Mouse (Mus musculus) heart, embryonic 11.5 days (tissue): ENCODE measurements at regions not wholly inside any gene's neighbourhood (a gene's known extent, or its start where the extent isn't known, plus 50 kb on each side); places are given as distances from the start of the nearest gene placed in this dataset.

Source experiments
- ATAC-seq: fragments of 200-750 bp; cut with Nextera tagmentation; replicated peaks from 2 replicates; pipeline ENCODE4 v1.8.0; 2017; ENCODE audit warnings: moderate library complexity; ENCODE audit not compliant: insufficient number of reproducible peaks, low FRiP score, low TSS enrichment
- H3K27ac ChIP-seq: fragments of 300-500 bp; sonication (generic); 2 replicates; pipeline ENCODE4 v1.5.1; 2014; ENCODE audit warnings: mild to moderate bottlenecking, low read depth, low read length
- H3K27me3 ChIP-seq: fragments of 300-500 bp; sonication (generic); 2 replicates; pipeline ENCODE4 v1.6.1; 2014; ENCODE audit warnings: mild to moderate bottlenecking, low read length, mixed read lengths; ENCODE audit not compliant: control insufficient read depth, insufficient read depth
- H3K36me3 ChIP-seq: fragments of 300-500 bp; sonication (generic); 2 replicates; pipeline ENCODE4 v1.6.1; 2014; ENCODE audit warnings: mild to moderate bottlenecking, low read length, moderate library complexity, mixed read lengths; ENCODE audit not compliant: control insufficient read depth, insufficient read depth
- H3K4me1 ChIP-seq: fragments of 300-500 bp; sonication (generic); 2 replicates; pipeline ENCODE4 v1.6.1; 2014; ENCODE audit warnings: low read length; ENCODE audit not compliant: control insufficient read depth, insufficient read depth
- H3K4me2 ChIP-seq: fragments of 300-500 bp; sonication (generic); 2 replicates; pipeline ENCODE4 v1.6.1; 2014; ENCODE audit warnings: mild to moderate bottlenecking, moderate library complexity
- H3K4me3 ChIP-seq: fragments of 300-500 bp; sonication (generic); 2 replicates; pipeline ENCODE4 v1.5.1; 2014; ENCODE audit warnings: low read depth, low read length
- H3K9ac ChIP-seq: fragments of 300-500 bp; sonication (generic); 2 replicates; pipeline ENCODE4 v1.6.1; 2014; ENCODE audit warnings: mild to moderate bottlenecking, low read depth, low read length, moderate library complexity
- H3K9me3 ChIP-seq: fragments of 300-500 bp; sonication (generic); replicated peaks from 2 replicates; pipeline ENCODE4 v1.6.1; 2016; ENCODE audit warnings: low read length; ENCODE audit not compliant: control insufficient read depth
- WGBS: fragments of 180-500 bp; shearing (Covaris S2); extraction: QIAGEN DNeasy Blood & Tissue Kit; methylation state at CpG from one replicate; pipeline ENCODE4 v1.1.7; 2014; ENCODE audit not compliant: insufficient replicate concordance; 5-methylcytosine and 5-hydroxymethylcytosine counted together

DNA sequence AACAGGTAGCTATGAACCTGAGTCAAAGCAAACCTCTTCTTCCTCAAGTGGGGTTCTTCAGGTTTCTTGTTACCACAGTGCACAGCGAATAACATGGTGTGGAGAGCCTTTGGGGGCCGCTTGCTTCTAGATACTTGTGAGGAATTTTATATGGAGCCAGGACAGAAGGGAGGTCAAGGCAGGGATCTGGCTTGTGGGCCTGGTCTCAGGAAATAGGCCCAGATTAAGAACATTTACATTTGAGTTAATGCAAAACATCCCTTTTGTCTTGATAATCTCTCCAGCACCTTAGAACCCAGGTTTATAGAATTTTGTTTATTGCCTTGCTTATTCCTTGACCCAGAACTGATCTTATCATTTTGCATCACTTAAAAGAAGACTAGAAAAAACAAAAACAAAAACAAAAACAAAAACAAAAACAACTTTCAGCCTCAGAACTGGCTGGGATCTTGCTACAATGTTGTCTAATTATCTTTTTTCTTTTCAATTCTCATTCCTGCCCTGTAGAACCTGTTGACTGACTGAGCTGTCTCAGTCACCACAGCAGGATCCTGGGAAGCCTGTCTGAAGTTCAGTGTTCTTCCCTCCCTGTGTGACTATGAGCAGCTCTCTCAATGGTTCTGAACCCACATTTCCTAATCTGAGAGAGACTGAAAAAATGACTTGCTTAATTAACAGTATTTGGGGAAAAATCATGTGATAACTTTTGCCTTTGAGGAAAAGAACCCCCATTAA is 341.2 kb upstream of the Ercc4 start:
- ATAC-seq = no peak
- no peaks in the 10 kb centered on the region for H3K4me1 ChIP-seq
- 77% methylated on average over 2 of the region's 2 CpGs for WGBS
- H3K27ac ChIP-seq = no peak overlapping the region
- H3K9me3 ChIP-seq = no peaks in the 10 kb centered on the region
- no peaks in the 10 kb centered on the region for H3K27me3 ChIP-seq
- H3K4me3 ChIP-seq = no peak overlapping the region
- no peaks in the 10 kb centered on the region for H3K36me3 ChIP-seq
- no peak overlapping the region for H3K9ac ChIP-seq
- no peak overlapping the region for H3K4me2 ChIP-seq

DNA sequence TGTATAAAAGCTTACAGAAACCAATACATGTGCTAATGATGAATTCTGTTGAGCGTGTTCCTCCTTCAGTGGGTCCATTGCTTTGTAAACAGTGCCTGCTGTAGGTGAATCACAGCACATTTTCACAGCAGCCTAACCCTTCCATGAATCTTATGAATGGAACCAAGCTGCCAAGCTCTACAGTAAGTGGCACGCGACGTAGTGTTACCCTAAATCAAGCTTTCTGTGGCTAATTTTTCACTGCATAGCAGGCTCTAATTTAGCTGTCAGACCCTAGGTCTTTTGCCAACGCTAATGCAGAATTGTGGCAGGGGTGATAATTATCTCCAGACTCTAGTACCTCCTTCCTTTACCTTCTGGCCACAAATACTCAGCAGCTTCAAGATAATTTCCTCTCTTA is 339.0 kb upstream of the Ercc4 start:
- H3K27ac ChIP-seq = no peak overlapping the region
- no peak overlapping the region for H3K9ac ChIP-seq
- no peaks in the 10 kb centered on the region for H3K36me3 ChIP-seq
- WGBS = 89% methylated on average over 5 of the region's 5 CpGs
- no peak overlapping the region for H3K4me2 ChIP-seq
- H3K4me3 ChIP-seq = no peak overlapping the region
- ATAC-seq = no peak
- H3K27me3 ChIP-seq = no peaks in the 10 kb centered on the region
- no peaks in the 10 kb centered on the region for H3K9me3 ChIP-seq
- no peaks in the 10 kb centered on the region for H3K4me1 ChIP-seq

DNA sequence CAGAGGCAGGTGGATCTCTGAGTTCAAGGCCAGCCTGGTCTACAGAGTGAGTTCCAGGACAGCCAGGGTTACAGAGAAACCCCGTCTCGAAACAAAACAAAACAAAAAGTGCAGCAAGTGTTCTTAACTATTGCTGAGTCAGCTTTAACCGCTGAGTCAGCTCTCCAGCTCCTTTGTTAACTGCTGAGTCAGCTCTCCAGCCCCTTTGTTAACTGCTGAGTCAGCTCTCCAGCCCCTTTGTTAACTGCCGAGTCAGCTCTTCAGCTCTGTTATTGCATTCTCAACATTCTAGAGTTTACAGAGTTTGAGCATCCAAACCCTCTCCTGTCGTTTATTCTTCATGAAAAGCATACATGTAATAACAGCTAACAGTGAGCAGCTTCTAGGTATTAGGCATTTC is 336.9 kb upstream of the Ercc4 start:
- WGBS = 78% methylated on average over 5 of the region's 5 CpGs
- no peak overlapping the region for H3K9ac ChIP-seq
- H3K9me3 ChIP-seq = no peaks in the 10 kb centered on the region
- no peaks in the 10 kb centered on the region for H3K27me3 ChIP-seq
- no peak overlapping the region for H3K4me2 ChIP-seq
- ATAC-seq = peak; percentile 89
- 0 out of 2 replicates have a peak overlapping the region, but pooled peaks have one; percentile 50 for H3K27ac ChIP-seq
- H3K4me3 ChIP-seq = no peak overlapping the region
- no peaks in the 10 kb centered on the region for H3K4me1 ChIP-seq
- H3K36me3 ChIP-seq = no peaks in the 10 kb centered on the region

DNA sequence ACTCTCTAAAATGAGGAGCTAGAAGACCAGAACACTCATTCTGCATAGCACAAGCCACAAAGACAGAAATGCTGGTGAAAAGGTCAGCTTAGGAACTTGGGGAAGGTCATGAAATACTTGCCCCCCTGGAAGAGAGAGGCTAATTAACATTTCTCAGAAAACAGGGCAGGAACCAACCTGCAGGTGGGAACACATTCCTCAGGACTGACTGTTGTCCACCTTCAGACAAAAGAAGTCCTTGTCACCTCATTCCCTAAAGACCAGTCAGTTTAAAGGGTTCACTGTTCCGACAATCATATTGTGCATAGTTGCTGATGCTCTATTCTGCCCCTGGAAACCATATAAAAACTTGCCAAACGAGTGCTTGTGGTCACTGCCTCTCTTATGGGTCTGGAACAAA is 333.6 kb upstream of the Ercc4 start:
- Histone ChIP-seq H3K27me3 (no peaks in the 10 kb centered on the region), H3K4me2 (no peak overlapping the region), H3K4me3 (no peak overlapping the region), H3K9me3 (no peaks in the 10 kb centered on the region), H3K9ac (no peak overlapping the region), H3K4me1 (no peaks in the 10 kb centered on the region), H3K27ac (no peak overlapping the region), H3K36me3 (no peaks in the 10 kb centered on the region)
- 79% methylated on average over 2 of the region's 2 CpGs for WGBS
- ATAC-seq = no peak

DNA sequence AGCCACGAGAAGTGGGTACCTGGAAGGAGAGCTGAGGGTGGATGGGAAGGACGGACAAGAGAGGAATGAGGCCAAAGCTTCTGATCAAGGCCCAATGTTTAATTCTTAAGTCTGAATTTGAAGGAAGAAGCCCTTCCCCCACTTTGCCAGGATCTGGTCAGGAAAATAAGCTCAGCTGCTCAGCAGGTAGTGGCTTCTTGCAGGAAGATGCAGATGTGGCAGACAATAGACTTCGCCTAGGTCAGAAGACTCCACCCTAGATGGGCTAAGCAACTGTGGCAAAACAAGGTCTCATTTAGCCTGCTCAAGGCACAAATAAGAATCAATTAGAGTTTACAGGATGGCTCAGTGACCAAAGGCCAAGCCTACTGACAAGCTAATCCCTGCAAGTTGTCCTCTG is 330.4 kb upstream of the Ercc4 start:
- Histone ChIP-seq H3K36me3 (no peaks in the 10 kb centered on the region), H3K4me1 (no peaks in the 10 kb centered on the region), H3K4me2 (no peak overlapping the region), H3K4me3 (no peak overlapping the region), H3K27me3 (no peaks in the 10 kb centered on the region), H3K27ac (no peak overlapping the region), H3K9me3 (no peaks in the 10 kb centered on the region), H3K9ac (no peak overlapping the region)
- WGBS = 67% methylated on average over 3 of the region's 3 CpGs
- ATAC-seq = no peak

DNA sequence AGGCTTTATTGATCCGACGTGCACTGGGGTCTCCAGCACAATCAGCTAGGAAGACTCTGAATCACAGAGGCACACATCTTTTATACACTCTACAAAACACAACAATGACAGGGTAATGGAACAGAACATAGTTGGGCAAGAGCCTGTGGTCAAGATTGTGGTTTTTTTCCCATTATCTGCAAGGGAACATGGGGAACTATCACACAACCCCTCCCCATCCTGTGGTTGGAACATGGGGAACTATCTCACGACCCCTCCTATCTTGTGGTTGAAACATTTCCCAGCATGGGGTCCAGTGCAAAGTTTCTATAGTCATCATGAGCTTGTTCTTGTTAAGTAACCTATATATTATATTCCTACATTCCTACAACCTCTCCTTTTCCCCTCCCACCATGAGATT is 328.8 kb upstream of the Ercc4 start:
- H3K9ac ChIP-seq = no peak overlapping the region
- H3K27ac ChIP-seq = no peak overlapping the region
- no peak overlapping the region for H3K4me3 ChIP-seq
- H3K27me3 ChIP-seq = no peaks in the 10 kb centered on the region
- no peaks in the 10 kb centered on the region for H3K36me3 ChIP-seq
- 76% methylated on average over 3 of the region's 3 CpGs for WGBS
- no peaks in the 10 kb centered on the region for H3K9me3 ChIP-seq
- H3K4me1 ChIP-seq = no peaks in the 10 kb centered on the region
- no peak for ATAC-seq
- H3K4me2 ChIP-seq = no peak overlapping the region

DNA sequence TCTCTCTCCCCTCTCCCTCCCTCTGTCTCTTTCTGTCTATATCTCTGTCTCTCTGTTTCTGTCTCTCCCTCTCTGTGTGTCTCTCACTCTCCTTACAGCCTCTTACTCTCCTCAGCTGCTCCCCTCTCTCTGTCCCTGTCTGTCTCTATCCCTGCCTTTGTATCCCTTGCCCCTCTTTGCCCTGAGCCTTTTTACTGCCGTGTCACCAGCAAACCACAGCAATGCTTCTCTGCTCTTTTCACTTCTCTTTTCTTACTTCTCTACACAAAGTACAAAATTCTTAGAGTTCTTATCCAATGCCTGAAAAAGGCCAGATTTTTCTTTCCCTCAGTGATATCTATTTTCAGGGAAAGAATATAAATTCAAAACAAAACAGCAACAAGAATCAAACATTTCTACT is 323.7 kb upstream of the Ercc4 start:
- ATAC-seq = no peak
- H3K27ac ChIP-seq = no peak overlapping the region
- no peak overlapping the region for H3K4me3 ChIP-seq
- no peak overlapping the region for H3K4me2 ChIP-seq
- no peaks in the 10 kb centered on the region for H3K9me3 ChIP-seq
- WGBS = 65% methylated on average over 1 of the region's 1 CpGs
- H3K4me1 ChIP-seq = no peaks in the 10 kb centered on the region
- H3K9ac ChIP-seq = no peak overlapping the region
- no peaks in the 10 kb centered on the region for H3K27me3 ChIP-seq
- no peaks in the 10 kb centered on the region for H3K36me3 ChIP-seq

DNA sequence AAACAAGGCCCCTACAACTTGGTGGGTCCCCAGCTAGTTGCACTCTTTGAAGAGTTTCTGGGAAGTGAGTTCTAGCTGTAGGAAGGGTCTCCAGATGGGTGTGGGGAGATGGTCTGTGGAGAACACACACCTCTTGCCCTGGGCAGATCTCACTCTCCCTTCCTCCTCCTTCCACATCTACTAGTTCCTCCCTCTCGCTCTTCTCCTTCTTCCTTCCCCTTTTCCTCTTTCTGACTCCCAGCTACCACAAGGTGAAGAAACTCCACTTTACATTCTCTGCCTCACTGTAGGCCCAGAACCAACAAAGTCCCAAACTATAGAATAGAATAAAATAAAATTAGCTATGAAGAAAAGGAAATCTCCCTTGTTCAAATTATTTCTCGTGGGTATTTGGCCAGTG is 311.0 kb upstream of the Ercc4 start:
- H3K36me3 ChIP-seq = no peaks in the 10 kb centered on the region
- ATAC-seq = no peak
- no peak overlapping the region for H3K4me2 ChIP-seq
- no peak overlapping the region for H3K4me3 ChIP-seq
- H3K27ac ChIP-seq = no peak overlapping the region
- H3K9me3 ChIP-seq = no peaks in the 10 kb centered on the region
- H3K9ac ChIP-seq = no peak overlapping the region
- WGBS = 75% methylated on average over 2 of the region's 2 CpGs
- H3K27me3 ChIP-seq = no peaks in the 10 kb centered on the region
- no peaks in the 10 kb centered on the region for H3K4me1 ChIP-seq

DNA sequence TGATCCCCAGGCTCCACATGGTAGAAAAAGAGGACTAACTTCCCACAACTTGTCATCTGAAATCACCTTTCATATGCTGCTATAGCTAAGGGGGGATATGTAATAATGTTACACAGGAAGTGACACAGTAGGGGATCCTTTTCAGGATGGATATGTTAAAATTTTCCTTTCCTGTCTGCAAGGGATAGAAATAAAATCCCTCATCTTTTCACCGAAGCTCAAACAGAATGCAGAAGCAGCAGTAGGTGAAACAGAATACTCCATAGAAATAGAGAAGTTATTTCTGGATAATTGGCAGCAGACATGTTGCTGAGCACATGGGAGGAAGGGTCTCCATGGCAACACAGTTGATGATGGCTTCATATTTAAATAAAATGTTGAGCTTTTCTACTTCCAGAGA is 309.3 kb upstream of the Ercc4 start:
- 77% methylated on average over 1 of the region's 1 CpGs for WGBS
- Histone ChIP-seq H3K27ac (no peak overlapping the region), H3K36me3 (no peaks in the 10 kb centered on the region), H3K9ac (no peak overlapping the region), H3K4me2 (no peak overlapping the region), H3K4me3 (no peak overlapping the region), H3K9me3 (no peaks in the 10 kb centered on the region), H3K27me3 (no peaks in the 10 kb centered on the region), H3K4me1 (no peaks in the 10 kb centered on the region)
- no peak for ATAC-seq
